Mouse (Mus musculus) layer of hippocampus, adult 8-10 months (tissue): ENCODE measurements around the gene Nfya. TPM values are rescaled to one million over a fixed set of nuclear protein-coding genes. Genes with fewer than 3 reads are reported as not detected.

Source experiments
- DNase-seq, 2 experiments: peaks; one replicate each; pipeline ENCODE4 v3.0.0; 2022; ENCODE audit warnings: low spot score in 2 of 2
- total RNA-seq, 4 experiments: library from RNA; stranded (reverse); gene quantifications; 2 replicates each; pipeline ENCODE4 v1.2.4; 2022

Nfya gene
- total RNA-seq, 4 experiments from 2014 or later = 22.2 to 35.0 (median 27.9) TPM

DNA sequence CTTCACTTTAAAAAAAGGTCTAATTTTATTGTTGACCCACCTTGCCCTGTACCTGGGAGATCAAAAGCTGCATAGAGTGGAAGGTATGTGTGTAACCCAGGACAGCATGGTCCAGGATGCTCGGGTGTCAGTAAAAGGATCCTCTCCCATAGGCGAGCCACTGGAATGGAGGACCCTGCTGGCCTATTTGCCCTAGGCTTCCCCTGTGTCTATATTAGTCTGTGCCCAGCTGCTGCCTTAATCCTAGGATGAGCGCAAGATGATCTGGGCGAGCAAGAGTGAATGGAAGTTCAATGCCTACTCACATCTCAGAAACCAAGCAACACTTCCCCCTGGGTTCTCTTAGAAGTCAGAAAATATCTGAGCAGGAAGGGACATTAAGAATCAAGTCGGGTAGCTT, 21.3 kb upstream of the Nfya start:
- DNase-seq = no peak

- no peak for DNase-seq
These were observed 20.7 kb upstream of the Nfya start for GRCm38 (mm10) chr17:48430394-48430793.

- DNase-seq = no peak
These were observed 18.3 kb upstream of the Nfya start for GRCm38 (mm10) chr17:48427852-48428530.

DNA sequence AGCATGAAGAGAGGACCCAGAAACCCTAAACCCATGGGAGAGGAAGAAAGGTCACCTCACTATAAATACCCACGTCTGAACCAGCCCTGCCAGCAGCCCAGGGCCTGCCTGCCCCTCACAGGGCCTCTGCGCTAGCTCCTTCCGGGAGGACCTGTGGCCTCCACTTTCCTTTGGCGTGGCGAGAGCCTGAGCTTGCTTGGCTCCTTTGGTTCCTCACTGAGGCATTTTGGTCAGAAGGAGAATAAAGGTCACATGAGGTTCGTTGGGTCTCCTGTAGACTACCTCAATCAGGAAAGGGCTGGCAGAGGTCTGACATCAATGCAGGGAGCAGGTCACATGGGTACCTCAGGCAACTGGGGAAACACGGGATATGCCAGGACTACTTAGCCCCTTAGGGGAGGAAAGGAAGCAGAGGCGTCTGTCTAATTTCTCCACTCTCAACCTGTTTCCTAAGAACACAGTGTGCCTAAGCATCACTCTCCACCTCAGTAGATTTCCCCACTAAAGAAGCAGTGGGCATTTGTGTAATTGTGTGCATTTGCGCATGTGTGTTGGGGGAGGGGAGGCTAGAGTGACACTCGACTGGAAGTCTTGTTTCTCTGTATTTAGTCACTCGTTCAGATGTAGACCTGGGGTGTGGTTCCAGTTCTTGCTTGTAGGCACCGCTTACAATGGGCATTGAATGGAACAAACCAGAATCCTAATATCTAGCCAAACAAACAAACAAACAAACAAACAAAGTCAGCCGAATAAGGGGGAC, 17.5 kb upstream of the Nfya start:
- DNase-seq = no peak

- DNase-seq = no peak
These were observed 16.3 kb upstream of the Nfya start for GRCm38 (mm10) chr17:48425823-48426612.

- DNase-seq = no peak
These were observed 14.5 kb upstream of the Nfya start for GRCm38 (mm10) chr17:48424237-48424636.

GRCm38 (mm10) chr17:48419571-48419970, 9.9 kb upstream of the Nfya start:
- no peak for DNase-seq

DNA sequence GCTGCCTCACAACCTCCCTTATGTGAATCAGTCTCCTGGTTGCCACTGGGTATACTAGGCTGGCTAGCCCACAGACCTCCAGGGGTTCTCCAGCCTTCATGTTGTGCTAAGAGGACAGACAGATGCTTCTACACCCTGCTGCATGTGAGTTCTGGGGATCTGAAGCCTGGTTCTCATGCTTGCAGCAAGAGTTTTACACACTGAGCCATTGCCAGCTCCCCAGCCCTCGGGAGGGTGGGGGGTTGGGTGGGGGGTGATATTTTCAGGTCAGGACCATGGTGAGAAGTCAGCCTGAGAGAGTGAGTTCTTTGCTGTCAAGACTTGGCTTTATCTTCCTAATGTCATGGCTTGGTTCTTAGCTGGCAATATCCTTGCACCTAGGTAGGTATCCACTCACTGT, 9.1 kb upstream of the Nfya start:
- DNase-seq = no peak

- no peak for DNase-seq
These were observed 8.5 kb upstream of the Nfya start for GRCm38 (mm10) chr17:48418174-48418573.

DNA sequence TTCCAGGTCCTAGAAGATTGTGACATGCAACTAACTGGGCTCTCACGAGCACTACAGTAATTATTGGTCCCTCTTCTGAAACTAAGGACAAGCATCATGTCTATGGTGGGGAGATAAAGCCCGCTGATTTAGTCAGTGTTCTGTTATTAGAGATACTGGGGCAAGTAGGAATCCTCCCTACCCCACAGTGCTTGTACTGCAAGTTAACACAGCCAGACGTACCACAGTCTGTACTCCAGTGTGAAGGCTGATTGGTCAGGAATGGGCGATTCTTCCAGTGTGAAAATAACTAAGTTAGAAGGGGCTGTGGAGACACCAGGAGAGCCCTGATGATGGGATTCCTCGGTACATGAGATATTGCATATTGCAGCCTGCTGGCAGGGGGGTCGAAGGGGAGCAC, 7.8 kb upstream of the Nfya start:
- DNase-seq = no peak

DNA sequence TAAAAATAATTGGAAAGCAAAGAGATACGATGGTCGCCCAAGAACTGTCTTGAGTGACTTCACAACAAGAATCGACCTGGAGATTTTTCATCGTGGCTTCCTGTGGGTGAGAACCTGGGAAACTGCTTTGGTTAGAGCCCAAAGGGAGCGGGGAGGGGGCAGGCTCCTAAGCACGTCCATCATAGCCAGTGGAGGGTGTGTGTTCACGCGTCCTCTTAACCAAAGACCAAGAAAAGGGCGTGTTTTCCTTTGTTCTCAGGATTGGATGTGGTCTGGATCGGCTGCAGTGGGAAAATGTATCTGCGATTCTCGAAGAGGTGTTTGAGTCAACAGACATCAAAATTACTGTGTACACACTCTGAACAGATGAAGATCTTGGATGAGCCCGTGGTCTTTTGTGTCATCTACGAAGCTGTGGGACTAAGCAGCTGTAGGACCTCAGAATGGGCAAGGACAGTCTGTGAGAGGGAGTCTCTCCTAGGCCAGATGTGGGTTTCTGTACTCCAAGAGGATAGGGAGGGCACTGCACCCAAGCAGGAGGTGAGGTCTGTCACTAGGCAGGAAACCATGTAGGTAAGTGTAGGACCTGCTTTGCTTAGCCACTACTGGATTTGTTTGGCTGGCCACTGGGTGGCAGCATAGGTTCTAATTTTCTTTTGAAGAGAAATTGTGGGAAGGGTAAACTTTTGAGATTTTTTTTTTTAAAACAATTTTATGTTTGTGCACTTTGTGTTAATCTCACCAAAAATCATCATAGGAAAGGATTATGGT, 6.9 kb upstream of the Nfya start:
- DNase-seq = peak in 1 of 2 experiments; percentile 54

GRCm38 (mm10) chr17:48416011-48416410, 6.3 kb upstream of the Nfya start:
- no peak for DNase-seq

DNA sequence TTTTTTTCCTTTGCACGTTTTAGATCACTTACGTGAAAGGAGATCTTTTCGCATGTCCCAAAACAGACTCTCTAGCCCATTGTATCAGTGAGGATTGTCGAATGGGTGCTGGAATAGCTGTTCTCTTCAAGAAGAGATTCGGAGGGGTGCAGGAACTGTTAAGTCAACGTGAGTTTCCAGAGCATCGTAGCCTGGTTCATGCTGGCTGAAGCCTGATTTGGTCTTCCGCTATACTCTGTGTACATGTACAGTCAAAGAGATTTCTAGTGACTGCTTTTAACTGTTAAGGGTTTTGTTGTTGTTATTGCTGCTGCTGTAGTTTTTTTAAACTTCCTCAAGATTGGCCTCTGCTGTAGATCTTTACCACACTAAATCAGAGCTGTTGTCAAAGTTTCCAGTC, 1.5 kb upstream of the Nfya start:
- no peak for DNase-seq

- DNase-seq = no peak
These were observed 636 bp upstream of the Nfya start for GRCm38 (mm10) chr17:48410299-48410785.

DNA sequence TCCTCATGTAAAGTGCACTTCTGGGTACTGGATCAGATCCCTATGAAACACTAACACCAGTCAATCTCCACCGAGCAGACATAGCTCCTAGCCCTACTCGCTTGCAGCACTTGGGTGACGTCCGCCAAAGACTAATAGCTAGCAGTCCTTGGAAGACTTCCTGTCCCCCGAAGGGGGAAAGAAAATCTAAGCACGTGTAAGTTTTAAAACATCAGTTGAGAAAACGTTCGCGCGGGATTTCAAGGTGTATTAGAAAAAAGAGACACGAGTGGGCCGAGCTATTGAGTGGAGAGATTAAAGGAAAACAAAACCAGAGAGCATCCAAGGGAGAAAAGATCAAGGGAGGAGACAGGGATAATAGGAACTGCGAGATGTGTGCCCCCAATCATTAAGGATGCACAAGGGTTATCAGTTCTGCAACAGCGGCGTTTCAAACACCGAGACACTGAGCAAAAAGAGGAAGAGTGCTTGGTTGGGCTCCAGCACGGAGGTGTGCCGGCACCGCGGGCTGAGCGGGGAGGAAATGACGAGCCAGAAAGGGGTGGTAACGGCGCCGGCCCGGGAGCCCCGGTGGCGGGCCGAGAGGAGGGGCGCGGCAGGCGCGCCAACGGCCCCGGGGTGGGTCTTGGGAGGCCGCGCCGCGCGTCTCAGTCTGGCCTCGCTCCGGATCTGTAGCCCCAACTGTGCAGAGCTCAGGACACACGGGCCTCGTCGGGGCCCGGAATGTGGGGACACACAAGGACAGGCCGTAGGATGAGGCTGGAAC, 997 bp downstream of the Nfya start:
- DNase-seq = peak; percentile 40 to 52

- no peak for DNase-seq
These were observed 1.7 kb downstream of the Nfya start for GRCm38 (mm10) chr17:48407910-48408525.

- DNase-seq = no peak
These were observed 2.6 kb downstream of the Nfya start for GRCm38 (mm10) chr17:48407154-48407553.

- DNase-seq = no peak
These were observed 5.0 kb downstream of the Nfya start for GRCm38 (mm10) chr17:48404706-48405105.

DNA sequence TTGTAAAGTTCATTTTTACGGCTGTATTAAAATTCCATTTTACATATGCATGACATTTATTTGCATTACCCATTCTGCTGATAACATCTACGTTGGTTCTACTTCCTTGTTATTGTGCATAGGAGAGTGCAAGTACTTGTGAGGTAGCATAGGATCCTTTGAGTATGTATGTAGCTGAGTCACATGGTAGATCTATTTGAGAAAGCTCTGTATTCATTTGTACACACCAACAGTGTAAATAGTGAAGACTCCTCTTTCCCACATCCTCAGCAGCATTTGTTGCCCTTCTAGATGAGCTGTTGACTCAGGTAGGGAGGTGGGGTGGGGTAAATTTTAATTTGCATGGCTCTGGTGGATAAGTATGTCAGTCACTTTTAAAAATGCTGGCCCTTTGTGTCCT, 5.9 kb downstream of the Nfya start:
- no peak for DNase-seq

DNA sequence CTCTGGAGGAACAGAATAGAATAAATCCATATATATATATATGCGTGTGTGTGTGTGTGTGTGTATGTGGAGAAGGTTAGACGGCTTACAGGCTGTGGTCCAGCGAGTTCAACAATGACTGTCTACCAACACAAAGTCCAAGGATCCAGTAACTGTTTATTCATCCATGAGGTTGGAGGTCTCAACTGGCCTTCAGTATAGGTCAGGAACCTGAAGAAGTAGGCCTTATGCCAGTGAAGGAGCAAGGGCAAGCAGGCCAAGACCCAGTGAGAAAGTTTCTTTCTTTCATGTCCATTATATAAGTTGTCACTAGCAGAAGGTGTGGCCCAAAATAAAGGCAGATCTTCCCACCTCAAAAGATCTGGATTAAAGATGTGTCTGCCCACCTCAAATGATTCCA, 7.0 kb downstream of the Nfya start:
- DNase-seq = no peak
